Mouse (Mus musculus) 3T3-L1 (cell line): ENCODE results near the gene Mrps5.

ENCODE experiments used
- DNase-seq: peaks from one replicate; pipeline ENCODE4 v3.0.0-alpha.2; 2015; ENCODE audit warnings: low read depth, low spot score

The Mrps5 gene

DNA sequence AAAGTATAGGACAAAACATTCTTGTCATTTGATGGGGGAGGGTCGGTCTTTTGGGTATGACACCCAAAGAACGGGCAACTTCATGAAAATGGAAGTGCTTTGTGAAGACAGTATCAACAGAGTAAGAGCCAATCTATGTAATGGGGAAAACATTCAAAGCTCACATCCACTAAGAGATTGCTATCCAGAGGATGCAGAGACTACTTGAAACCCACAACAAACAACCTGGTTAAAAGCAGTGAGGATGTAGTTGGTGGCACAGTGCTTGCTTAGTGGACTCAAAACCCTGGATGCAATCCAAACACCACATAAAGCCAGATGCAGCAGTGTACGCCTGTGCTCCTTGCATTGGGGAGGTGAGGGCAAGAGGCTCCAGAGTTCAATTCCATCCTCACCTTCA lies 32.3 kb downstream of the Mrps5 start:
- DNase-seq, result no peak

GRCm38 (mm10) chr2:127622065-127622464 lies 35.0 kb downstream of the Mrps5 start:
- no peak for DNase-seq

- no peak for DNase-seq
Measured at GRCm38 (mm10) chr2:127624786-127625185, 37.8 kb downstream of the Mrps5 start.

DNA sequence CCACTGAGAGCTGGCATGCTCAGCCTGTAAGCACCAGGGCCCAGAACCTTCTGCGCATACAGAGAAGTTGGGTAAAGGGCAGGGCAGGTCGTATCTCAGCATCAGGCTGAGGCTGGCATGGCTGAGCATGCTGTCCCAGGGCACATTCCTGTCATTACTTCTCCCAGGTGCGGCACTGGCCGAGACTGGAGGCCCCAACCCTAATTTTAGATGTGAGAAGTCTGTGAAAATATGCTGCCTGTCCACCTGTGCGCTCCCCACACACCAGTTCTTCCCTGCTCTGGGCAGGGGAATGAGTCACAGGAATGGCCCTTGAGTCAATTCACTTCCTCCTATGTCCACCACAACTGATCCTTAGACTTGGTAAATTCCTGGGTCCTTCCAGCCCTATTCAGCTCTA lies 38.6 kb downstream of the Mrps5 start:
- DNase-seq, result peak; percentile 16

- no peak for DNase-seq
Measured at GRCm38 (mm10) chr2:127627354-127627753, 40.3 kb downstream of the Mrps5 start.

GRCm38 (mm10) chr2:127627990-127628570 lies 41.1 kb downstream of the Mrps5 start:
- no peak for DNase-seq

- DNase-seq, result no peak
Measured at GRCm38 (mm10) chr2:127632601-127633000, 45.6 kb downstream of the Mrps5 start.

GRCm38 (mm10) chr2:127635581-127635980 lies 48.6 kb downstream of the Mrps5 start:
- no peak for DNase-seq

- DNase-seq, result no peak
Measured at GRCm38 (mm10) chr2:127638973-127639372, 52.0 kb downstream of the Mrps5 start.

DNA sequence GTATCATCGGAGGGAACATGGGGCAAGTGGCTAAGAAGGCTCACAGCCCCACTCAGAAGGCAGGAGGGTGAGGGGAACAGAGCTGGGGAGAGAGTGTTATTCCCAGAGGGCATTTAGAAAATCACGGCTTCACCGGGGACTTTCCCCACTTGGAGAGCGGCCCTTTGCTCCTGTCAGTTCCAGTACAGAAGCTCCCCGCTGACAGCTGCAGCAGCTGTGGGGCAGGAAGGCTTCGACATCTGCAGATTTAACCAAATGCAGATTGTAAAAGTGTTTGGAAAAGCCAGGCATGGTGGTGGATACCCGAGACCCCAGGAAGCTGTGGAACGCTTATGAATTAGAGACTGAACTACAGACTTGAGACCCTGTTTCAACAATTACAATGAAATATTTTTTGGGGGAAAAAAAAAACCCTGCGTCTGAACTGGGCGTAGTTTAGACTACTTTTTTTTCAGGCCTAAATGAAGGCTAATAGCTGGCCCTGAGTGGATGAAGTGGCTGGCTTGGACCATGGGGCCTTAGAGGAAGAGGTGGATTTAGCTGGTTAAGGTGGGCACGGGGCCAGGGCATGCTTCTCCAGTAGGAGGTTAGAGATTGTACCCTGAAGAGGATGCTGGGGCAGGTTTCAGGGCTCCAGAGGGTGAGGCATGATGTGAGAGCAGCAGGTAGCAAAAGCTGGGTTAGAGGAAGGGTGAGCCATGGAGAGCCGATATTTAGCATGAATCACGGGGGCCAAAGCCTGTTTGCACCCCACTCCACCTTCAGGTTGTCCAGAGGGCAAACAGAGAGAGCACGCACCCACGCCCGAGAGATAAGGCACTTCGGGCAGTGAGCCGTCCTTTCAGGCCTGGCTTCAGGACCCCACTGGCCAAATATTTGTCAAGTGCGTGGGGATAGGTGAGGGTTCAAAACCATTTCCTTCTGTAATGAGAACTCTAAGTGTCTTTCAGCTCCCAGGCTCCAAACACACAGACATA lies 57.0 kb downstream of the Mrps5 start:
- DNase-seq, result no peak

DNA sequence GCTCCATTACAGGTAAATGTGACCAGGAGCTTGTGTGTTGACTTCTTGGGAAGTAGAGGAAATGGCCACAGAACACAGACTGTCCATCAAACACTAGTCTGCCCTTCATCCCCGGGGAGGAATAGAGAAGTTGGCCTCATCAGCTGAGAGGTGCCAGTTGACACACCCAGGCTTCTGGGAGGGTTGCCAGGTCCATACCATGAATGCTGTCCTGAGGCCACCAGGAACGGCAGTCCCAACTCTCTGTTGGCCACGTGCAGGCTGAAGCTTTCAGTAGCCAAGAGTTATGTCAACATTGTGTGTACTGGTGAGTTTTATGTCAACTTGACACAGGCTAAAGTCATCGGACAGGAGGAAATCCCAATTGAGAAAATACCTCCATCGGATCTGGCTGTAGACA lies 59.9 kb downstream of the Mrps5 start:
- DNase-seq, result no peak

GRCm38 (mm10) chr2:127648145-127648544 lies 61.1 kb downstream of the Mrps5 start:
- DNase-seq, result no peak

GRCm38 (mm10) chr2:127649921-127650320 lies 62.9 kb downstream of the Mrps5 start:
- no peak for DNase-seq

DNA sequence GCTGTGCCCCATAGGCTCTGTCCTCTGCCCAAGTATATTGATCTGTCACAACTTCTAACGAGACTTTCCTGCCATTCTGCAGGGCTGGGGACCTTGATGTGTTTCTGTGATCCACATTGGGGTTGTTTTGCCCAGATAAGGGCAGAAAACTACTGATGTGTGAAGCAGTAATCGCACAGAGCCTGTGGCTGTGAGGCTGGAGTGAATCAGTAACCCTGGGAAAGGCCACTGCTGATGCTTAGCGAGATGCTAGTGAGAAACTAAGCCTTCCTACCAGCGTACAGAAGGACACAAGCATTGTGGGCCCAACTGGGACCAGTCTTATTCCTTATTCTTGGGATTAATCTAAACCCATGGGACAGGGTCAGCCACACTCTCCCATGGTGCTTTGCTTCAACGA lies 64.6 kb downstream of the Mrps5 start:
- DNase-seq, result no peak

DNA sequence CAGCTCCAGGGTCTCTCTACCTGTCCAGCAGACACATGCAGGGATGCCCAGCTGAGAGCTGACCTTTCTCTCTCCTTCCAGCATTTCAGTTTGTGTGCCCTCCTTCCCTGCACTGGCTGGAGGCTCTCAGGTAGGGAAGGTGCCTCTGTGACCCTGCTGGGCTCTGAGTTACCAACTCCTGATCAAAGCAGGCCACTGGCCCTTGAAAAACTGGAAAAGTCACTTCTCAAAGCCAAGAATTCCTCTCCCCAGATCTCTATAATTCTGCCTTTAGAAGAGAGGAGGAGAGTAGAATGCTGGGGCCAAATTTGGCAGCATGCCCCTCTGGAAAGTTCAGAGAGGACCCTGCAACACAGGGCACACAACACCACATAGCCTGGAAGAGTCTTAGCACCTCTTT lies 65.3 kb downstream of the Mrps5 start:
- DNase-seq, result no peak

DNA sequence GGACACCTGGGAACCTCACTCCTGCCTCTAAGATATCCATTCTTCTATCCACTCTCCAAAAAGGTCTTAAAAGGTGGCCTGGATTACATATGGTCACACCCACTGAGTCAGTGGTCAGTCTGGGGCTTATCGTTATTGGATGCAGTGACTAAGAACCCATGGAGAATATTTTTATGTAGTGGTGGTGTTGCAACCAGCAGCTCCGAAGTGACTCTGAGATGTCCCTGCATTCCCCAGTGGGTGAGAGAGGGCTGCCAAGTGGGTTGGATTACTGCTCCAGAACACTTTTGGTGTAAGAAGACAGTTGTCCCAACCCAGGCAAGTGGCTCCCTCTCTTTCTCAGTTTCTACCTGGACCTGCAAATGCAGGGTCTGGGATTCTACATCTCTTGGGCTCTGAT lies 65.8 kb downstream of the Mrps5 start:
- no peak for DNase-seq

DNA sequence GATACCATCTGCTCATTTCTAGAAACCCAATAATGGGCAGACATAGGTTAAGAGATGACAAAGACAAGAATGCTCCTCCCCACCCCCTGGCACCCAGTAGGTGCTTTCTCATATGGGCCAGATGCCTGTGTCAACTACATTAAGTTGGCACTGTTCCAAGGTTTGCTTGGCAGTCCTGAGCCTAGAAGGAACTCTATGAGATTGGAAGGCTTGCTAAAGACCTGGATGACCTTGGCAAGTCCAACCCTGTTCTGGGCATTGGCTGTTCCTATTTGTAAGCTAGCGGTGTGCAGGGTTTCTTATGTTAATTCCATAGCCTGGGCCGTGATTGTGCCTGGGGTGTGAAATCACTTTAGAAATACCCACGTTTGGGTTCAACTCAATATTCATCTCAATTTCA lies 67.8 kb downstream of the Mrps5 start:
- DNase-seq, result no peak

- DNase-seq, result no peak
Measured at GRCm38 (mm10) chr2:127655419-127655818, 68.4 kb downstream of the Mrps5 start.

GRCm38 (mm10) chr2:127656086-127656720 lies 69.2 kb downstream of the Mrps5 start, which contains the start of gene Mal:
Gene Mal, minus strand, starts transcription at chr2:127656695.
- DNase-seq, result no peak
